Mouse (Mus musculus) adrenal gland, adult 10 weeks (tissue): ENCODE results near the gene P4ha2. TPM values are rescaled to one million over a fixed set of nuclear protein-coding genes. Genes with fewer than 3 reads are reported as not detected.

Source experiments
- polyA plus RNA-seq: library from polyadenylated mRNA; stranded (reverse); fragments of 350-450 nt; fragmentation: Illumina TruSeq; extraction: RNeasy Lipid Tissue Mini Kit (QIAGEN cat#74804); gene quantifications from one replicate; pipeline ENCODE4 v1.2.3, GENCODE M21; 2014; ENCODE audit warnings: low read depth, low replicate concordance

P4ha2 gene
- polyA plus RNA-seq = 4.4 TPM

GRCm38 (mm10) chr11:54100045-54100691 is at the start of gene P4ha2:
TSS of gene P4ha2 (plus strand) at chr11:54100095.

GRCm38 (mm10) chr11:54068520-54069371 is 31.1 kb upstream of the P4ha2 start, which contains the start of gene Pdlim4:
TSS of gene Pdlim4 (minus strand) at chr11:54069014.

Other genes starting within 250 kb of the P4ha2 start
- not detected for gene Gm12216, start 240.8 kb upstream of the P4ha2 start, polyA plus RNA-seq
- 33.5 TPM for gene Slc22a5, start 208.4 kb upstream of the P4ha2 start, polyA plus RNA-seq
- gene Slc22a21, start 119.8 kb upstream of the P4ha2 start, polyA plus RNA-seq = 2.2 TPM
- 3.2 TPM for gene Slc22a4, start 72.0 kb upstream of the P4ha2 start, polyA plus RNA-seq
- not detected for gene Pdlim4, start 31.1 kb upstream of the P4ha2 start, polyA plus RNA-seq
- gene Csf2, start 149.6 kb downstream of the P4ha2 start, polyA plus RNA-seq = not detected
- not detected for gene Il3, start 167.2 kb downstream of the P4ha2 start, polyA plus RNA-seq
- 6.9 TPM for gene Acsl6, start 203.7 kb downstream of the P4ha2 start, polyA plus RNA-seq